ENCODE assay signal across 9 mouse cellular contexts in genomic region chr7:137783954-137784353, GRCm38 (mm10).
DNase-seq lines count a peak whose midpoint lies in the region; ATAC-seq and TF ChIP-seq lines count a peak whose summit lies in the region.
"Had no signal": no experiment of that assay in that cellular context is flagged by ENCODE, and none has a peak within 500 bp of the region (broad histone marks: within the 10 kb centered on the region; RNA-seq: fewer than 3 reads in every experiment).

No protein-coding gene starts in this region.

- no peak overlapping the region for H3K9ac ChIP-seq in liver, embryonic 12.5 days
- H3K9ac ChIP-seq in liver, embryonic 14.5 days (replicated peaks), result no peak overlapping the region
- H3K9ac ChIP-seq: heart, embryonic 15.5 days had no signal

- H3K9me3 ChIP-seq in liver, embryonic 12.5 days (replicated peaks), result no peaks in the 10 kb centered on the region
- H3K9me3 ChIP-seq in liver, embryonic 14.5 days (ENCODE audit: control insufficient read depth, low read length), result no peaks in the 10 kb centered on the region
- H3K9me3 ChIP-seq: heart, embryonic 15.5 days had no signal

- no peak for TF ChIP-seq EP300 in liver, embryonic 14.5 days (IDR thresholded peaks at IDR 0.05; ENCODE audit: low read depth)

- TF ChIP-seq CTCF in cerebellum, adult 2 months (IDR thresholded peaks at IDR 0.05; ENCODE audit: borderline replicate concordance, insufficient read depth, low read depth, low read length), result peak; percentile 54; the same call in 1 of the 2 replicates
- peak; percentile 62 for TF ChIP-seq CTCF in liver, embryonic 14.5 days (IDR thresholded peaks at IDR 0.05; ENCODE audit: low read depth)

- no peak for ATAC-seq in liver, embryonic 12.5 days
- ATAC-seq in liver, embryonic 14.5 days (ENCODE audit: insufficient read depth), result no peak

- peak in 1 of 2 experiments; percentile 13 for DNase-seq in cerebellum, adult 2 months
- no peak for DNase-seq in cerebellum, adult 8-10 months
- peak; percentile 43 for DNase-seq in liver
- DNase-seq in R1 (ENCODE audit: low read depth, low spot score), result peak; percentile 60
- peak; percentile 45 for DNase-seq in gastrocnemius, postnatal 10 days
- peak in 1 of 3 experiments; percentile 3 for DNase-seq in liver, embryonic 14.5 days (ENCODE audit: low read depth in 3 of 3, low spot score in 3 of 3)
- DNase-seq in urinary bladder, postnatal 25 days (ENCODE audit: low spot score), result peak; percentile 37

- H3K27me3 ChIP-seq in cerebellum, adult 2 months (ENCODE audit: control insufficient read depth, insufficient read depth, low read length), result no peaks in the 10 kb centered on the region
- H3K27me3 ChIP-seq in liver, embryonic 12.5 days (replicated peaks), result no peaks in the 10 kb centered on the region
- H3K27me3 ChIP-seq in liver, embryonic 14.5 days (ENCODE audit: control insufficient read depth, insufficient read depth, low read length), result no peaks in the 10 kb centered on the region
- H3K27me3 ChIP-seq: heart, embryonic 15.5 days had no signal

- H3K4me2 ChIP-seq in liver, embryonic 12.5 days, result no peak overlapping the region
- no peak overlapping the region for H3K4me2 ChIP-seq in liver, embryonic 14.5 days (ENCODE audit: low read depth)
- H3K4me2 ChIP-seq: heart, embryonic 15.5 days had no signal

- no peaks in the 10 kb centered on the region for H3K36me3 ChIP-seq in liver, embryonic 12.5 days
- H3K36me3 ChIP-seq in liver, embryonic 14.5 days (replicated peaks; ENCODE audit: control insufficient read depth, insufficient read depth, low read depth), result no peaks in the 10 kb centered on the region
- H3K36me3 ChIP-seq: heart, embryonic 15.5 days had no signal

- H3K4me3 ChIP-seq in cerebellum, adult 2 months (replicated peaks; ENCODE audit: insufficient read depth, low read depth, low read length), result no peak overlapping the region
- no peak overlapping the region for H3K4me3 ChIP-seq in liver, embryonic 12.5 days
- no peak overlapping the region for H3K4me3 ChIP-seq in liver, embryonic 14.5 days (ENCODE audit: insufficient read depth in 1 of 2, low read depth in 2 of 2, low read length in 2 of 2)
- H3K4me3 ChIP-seq: heart, embryonic 15.5 days had no signal

- no peak overlapping the region for H3K27ac ChIP-seq in cerebellum, adult 2 months (ENCODE audit: insufficient read depth, low read length)
- H3K27ac ChIP-seq in liver, embryonic 12.5 days, result no peak overlapping the region
- H3K27ac ChIP-seq in liver, embryonic 14.5 days, result no peak overlapping the region
- H3K27ac ChIP-seq: heart, embryonic 15.5 days had no signal

- H3K4me1 ChIP-seq in cerebellum, adult 2 months (ENCODE audit: control insufficient read depth, insufficient read depth, low read length), result no peaks in the 10 kb centered on the region
- H3K4me1 ChIP-seq in liver, embryonic 12.5 days, result no peaks in the 10 kb centered on the region
- no peaks in the 10 kb centered on the region for H3K4me1 ChIP-seq in liver, embryonic 14.5 days (replicated peaks; ENCODE audit: control insufficient read depth in 2 of 2, insufficient read depth in 2 of 2, low read length in 1 of 2)
- H3K4me1 ChIP-seq: heart, embryonic 15.5 days had no signal

- TF ChIP-seq POLR2A in cerebellum, adult 2 months (IDR thresholded peaks at IDR 0.05; ENCODE audit: borderline replicate concordance, insufficient read depth, low read length), result no peak
